Mouse (Mus musculus): ENCODE measurements around the gene Aloxe3.

DNA sequence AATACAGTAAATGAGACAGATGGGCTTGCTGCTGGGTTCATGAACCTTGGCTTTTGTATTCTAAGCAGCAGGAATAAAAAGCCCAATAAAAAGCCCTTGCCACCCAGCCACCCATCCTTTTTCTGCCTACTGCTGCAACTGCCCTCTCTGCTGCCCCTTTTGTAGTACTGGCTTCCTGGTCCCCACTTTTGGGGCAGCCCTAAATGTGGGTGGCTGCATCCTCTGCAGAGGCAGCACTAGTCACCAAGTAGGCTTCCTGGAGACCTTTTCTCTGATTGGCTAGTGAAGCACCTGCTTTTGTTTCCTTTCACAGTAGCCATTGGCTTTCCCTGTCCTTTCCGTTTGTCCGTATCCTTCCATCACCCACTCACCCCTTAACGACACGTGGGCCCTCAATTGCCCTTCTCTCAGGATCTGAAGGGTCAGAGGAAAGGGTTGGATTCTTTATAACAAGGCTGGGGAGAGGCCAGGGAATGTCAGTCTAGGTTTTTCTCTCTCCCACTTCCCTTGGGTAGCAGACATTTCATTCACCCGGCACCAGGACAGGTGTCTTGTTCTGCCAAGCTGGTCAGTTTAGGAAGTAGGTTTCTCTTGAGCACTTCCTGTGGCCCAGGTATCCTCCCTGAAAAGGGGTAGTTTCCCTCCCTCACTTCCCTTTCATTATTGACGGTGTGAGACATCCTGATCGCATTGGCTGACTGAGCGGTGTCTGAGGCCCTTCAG, 27.5 kb upstream of the Aloxe3 start:
- no peak for TF ChIP-seq ZC3H11A (IDR thresholded peaks at IDR 0.05; ENCODE audit: borderline replicate concordance, low read depth, low read length)
- TF ChIP-seq MAFK (IDR thresholded peaks at IDR 0.05; ENCODE audit: insufficient read depth, low read depth, low read length): no peak

All from ES-E14 (cell line).